Mouse (Mus musculus): ENCODE results near the gene Isca2. TPM values are rescaled to one million over a fixed set of nuclear protein-coding genes. Genes with fewer than 3 reads are reported as not detected.
A peak's percentile ranks its signal among the peaks of the same experiment; 100 is the strongest.

The Isca2 gene
- polyA plus RNA-seq, 1 experiment from 2014 or later, result 138 TPM

GRCm38 (mm10) chr12:84773476-84773875, 425 bp downstream of the Isca2 start:
- peak overlapping the region; percentile 87 for H3K4me3 ChIP-seq
- WGBS, result under 1% methylated on average over 20 of the region's 20 CpGs
- H3K27ac ChIP-seq, result peak overlapping the region; percentile 98
- peak overlapping the region; percentile 81 for H3K9ac ChIP-seq
- peaks cover 23% of the 10 kb centered on the region for H3K4me1 ChIP-seq (replicated peaks)
- no peaks in the 10 kb centered on the region for H3K9me3 ChIP-seq (replicated peaks)
- no peaks in the 10 kb centered on the region for H3K27me3 ChIP-seq
- no peak for ATAC-seq (replicated peaks; ENCODE audit: insufficient number of reproducible peaks, insufficient read depth, low FRiP score, low read depth)
- 0 out of 2 replicates have a peak, but pooled peaks cover 3% of the 10 kb centered on the region for H3K36me3 ChIP-seq
- peak overlapping the region; percentile 72 for H3K4me2 ChIP-seq

- Histone ChIP-seq H3K4me1 (replicated peaks) (peaks cover 23% of the 10 kb centered on the region), H3K9me3 (replicated peaks) (no peaks in the 10 kb centered on the region), H3K4me3 (peak overlapping the region; percentile 87; the same call in 1 of the 2 replicates), H3K9ac (no peak overlapping the region), H3K4me2 (peak overlapping the region; percentile 72), H3K27ac (no peak overlapping the region), H3K36me3 (0 out of 2 replicates have a peak, but pooled peaks cover 3% of the 10 kb centered on the region), H3K27me3 (no peaks in the 10 kb centered on the region)
- ATAC-seq (replicated peaks; ENCODE audit: insufficient number of reproducible peaks, insufficient read depth, low FRiP score, low read depth), result no peak
- WGBS, result 77% methylated on average over 6 of the region's 6 CpGs
Observed at GRCm38 (mm10) chr12:84774376-84774775, 1.3 kb downstream of the Isca2 start.

- Histone ChIP-seq H3K4me1 (replicated peaks) (peaks cover 19% of the 10 kb centered on the region), H3K4me2 (no peak overlapping the region), H3K27me3 (no peaks in the 10 kb centered on the region), H3K9me3 (replicated peaks) (no peaks in the 10 kb centered on the region), H3K4me3 (no peak overlapping the region), H3K36me3 (no peaks in the 10 kb centered on the region), H3K9ac (no peak overlapping the region), H3K27ac (no peak overlapping the region)
- ATAC-seq (replicated peaks; ENCODE audit: insufficient number of reproducible peaks, insufficient read depth, low FRiP score, low read depth), result no peak
Observed at GRCm38 (mm10) chr12:84776229-84776628, 3.2 kb downstream of the Isca2 start.

DNA sequence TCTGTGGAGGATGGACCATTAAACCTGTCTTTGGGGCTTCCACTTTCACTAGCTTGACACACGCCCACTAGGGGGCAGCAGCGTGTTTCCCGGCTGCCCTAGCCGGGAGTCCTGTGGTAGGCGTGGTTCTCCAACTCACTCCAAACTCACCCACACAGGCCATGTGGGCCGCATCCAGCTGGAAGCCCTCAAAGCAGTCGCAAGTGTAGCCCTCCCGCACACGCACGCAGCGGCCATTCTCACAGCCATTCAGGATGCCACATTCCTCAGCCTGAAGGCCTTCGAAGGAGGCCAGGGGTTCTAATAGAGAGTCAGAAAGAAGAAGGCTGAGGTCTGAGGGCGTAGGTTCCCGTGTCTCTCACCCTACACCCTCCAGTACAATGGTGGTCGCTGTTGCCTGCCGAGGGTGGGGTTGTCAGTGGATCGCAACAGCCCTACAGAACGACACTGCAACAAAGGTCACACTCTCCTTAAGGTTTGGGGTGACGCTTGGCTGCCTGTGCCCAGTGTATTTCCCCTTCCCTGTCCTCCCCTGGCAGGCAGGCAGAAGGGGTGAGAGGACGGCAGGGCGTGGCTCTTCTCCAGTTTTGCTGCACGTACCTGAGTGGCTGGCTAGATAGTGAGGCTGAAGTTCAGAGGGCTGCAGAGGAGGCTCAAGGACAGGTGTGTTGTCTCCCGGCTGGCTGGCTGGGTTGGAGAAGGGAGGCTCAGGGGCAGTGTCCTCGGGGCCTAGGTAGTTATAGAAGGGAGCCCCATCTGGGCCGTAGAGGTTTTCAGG, 11.7 kb downstream of the Isca2 start:
- Histone ChIP-seq H3K4me2 (peak overlapping the region; percentile 47; the same call in 1 of the 2 replicates), H3K36me3 (no peaks in the 10 kb centered on the region), H3K9ac (no peak overlapping the region), H3K4me3 (no peak overlapping the region), H3K27ac (no peak overlapping the region), H3K27me3 (peaks cover 64% of the 10 kb centered on the region), H3K4me1 (replicated peaks) (peaks cover 9% of the 10 kb centered on the region), H3K9me3 (replicated peaks) (no peaks in the 10 kb centered on the region)
- 29% methylated on average over 25 of the region's 25 CpGs for WGBS
- ATAC-seq (replicated peaks; ENCODE audit: insufficient number of reproducible peaks, insufficient read depth, low FRiP score, low read depth), result peak; percentile 71

- 67% methylated on average over 5 of the region's 5 CpGs for WGBS
Observed at GRCm38 (mm10) chr12:84786091-84786490, 13.0 kb downstream of the Isca2 start.

GRCm38 (mm10) chr12:84790853-84791252, 17.8 kb downstream of the Isca2 start:
- H3K36me3 ChIP-seq, result no peaks in the 10 kb centered on the region
- no peaks in the 10 kb centered on the region for H3K4me1 ChIP-seq (replicated peaks)
- peaks cover 99% of the 10 kb centered on the region for H3K27me3 ChIP-seq
- no peak overlapping the region for H3K4me2 ChIP-seq
- no peak overlapping the region for H3K4me3 ChIP-seq
- ATAC-seq (replicated peaks; ENCODE audit: insufficient number of reproducible peaks, insufficient read depth, low FRiP score, low read depth), result no peak
- no peak overlapping the region for H3K9ac ChIP-seq
- WGBS, result 45% methylated on average over 10 of the region's 10 CpGs
- no peaks in the 10 kb centered on the region for H3K9me3 ChIP-seq (replicated peaks)
- H3K27ac ChIP-seq, result no peak overlapping the region

More at GRCm38 (mm10) chr12:84786091-84786490, 13.0 kb downstream of the Isca2 start:
- ATAC-seq (replicated peaks; ENCODE audit: insufficient number of reproducible peaks, insufficient read depth, low FRiP score, low read depth), result no peak
- H3K4me2 ChIP-seq, result no peak overlapping the region
- no peak overlapping the region for H3K4me3 ChIP-seq
- peaks cover 9% of the 10 kb centered on the region for H3K4me1 ChIP-seq (replicated peaks)
- no peaks in the 10 kb centered on the region for H3K9me3 ChIP-seq (replicated peaks)
- H3K27me3 ChIP-seq, result peaks cover 77% of the 10 kb centered on the region
- H3K9ac ChIP-seq, result no peak overlapping the region
- no peak overlapping the region for H3K27ac ChIP-seq
- no peaks in the 10 kb centered on the region for H3K36me3 ChIP-seq

GRCm38 (mm10) chr12:84792629-84793028, 19.6 kb downstream of the Isca2 start:
- Histone ChIP-seq H3K27ac (no peak overlapping the region), H3K9ac (no peak overlapping the region), H3K4me1 (replicated peaks) (no peaks in the 10 kb centered on the region), H3K27me3 (peaks cover 99% of the 10 kb centered on the region), H3K9me3 (replicated peaks) (no peaks in the 10 kb centered on the region), H3K4me2 (no peak overlapping the region), H3K4me3 (no peak overlapping the region), H3K36me3 (no peaks in the 10 kb centered on the region)
- ATAC-seq (replicated peaks; ENCODE audit: insufficient number of reproducible peaks, insufficient read depth, low FRiP score, low read depth), result no peak
- WGBS, result 70% methylated on average over 4 of the region's 4 CpGs

GRCm38 (mm10) chr12:84794647-84795046, 21.6 kb downstream of the Isca2 start:
- 71% methylated on average over 8 of the region's 8 CpGs for WGBS
- Histone ChIP-seq H3K9ac (no peak overlapping the region), H3K9me3 (replicated peaks) (no peaks in the 10 kb centered on the region), H3K27ac (no peak overlapping the region), H3K4me2 (no peak overlapping the region), H3K4me3 (no peak overlapping the region), H3K4me1 (replicated peaks) (no peaks in the 10 kb centered on the region), H3K27me3 (peaks cover 100% of the 10 kb centered on the region), H3K36me3 (no peaks in the 10 kb centered on the region)
- no peak for ATAC-seq (replicated peaks; ENCODE audit: insufficient number of reproducible peaks, insufficient read depth, low FRiP score, low read depth)

GRCm38 (mm10) chr12:84799086-84799485, 26.0 kb downstream of the Isca2 start:
- H3K4me3 ChIP-seq, result no peak overlapping the region
- H3K9ac ChIP-seq, result no peak overlapping the region
- WGBS, result 86% methylated on average over 13 of the region's 13 CpGs
- H3K27me3 ChIP-seq, result peaks cover 95% of the 10 kb centered on the region
- H3K4me2 ChIP-seq, result no peak overlapping the region
- H3K27ac ChIP-seq, result no peak overlapping the region
- H3K9me3 ChIP-seq (replicated peaks), result no peaks in the 10 kb centered on the region
- ATAC-seq (replicated peaks; ENCODE audit: insufficient number of reproducible peaks, insufficient read depth, low FRiP score, low read depth), result no peak
- H3K4me1 ChIP-seq (replicated peaks), result peaks cover 16% of the 10 kb centered on the region
- no peaks in the 10 kb centered on the region for H3K36me3 ChIP-seq

- no peak overlapping the region for H3K27ac ChIP-seq
- peak; percentile 54; the same call in 1 of the 2 replicates for ATAC-seq (replicated peaks; ENCODE audit: insufficient number of reproducible peaks, insufficient read depth, low FRiP score, low read depth)
Observed at GRCm38 (mm10) chr12:84800419-84800818, 27.4 kb downstream of the Isca2 start.

GRCm38 (mm10) chr12:84801532-84802110, 28.6 kb downstream of the Isca2 start:
- 65% methylated on average over 13 of the region's 13 CpGs for WGBS
- Histone ChIP-seq H3K4me2 (no peak overlapping the region), H3K4me3 (no peak overlapping the region), H3K27me3 (peaks cover 95% of the 10 kb centered on the region), H3K36me3 (no peaks in the 10 kb centered on the region), H3K27ac (no peak overlapping the region), H3K4me1 (replicated peaks) (peaks cover 30% of the 10 kb centered on the region), H3K9me3 (replicated peaks) (no peaks in the 10 kb centered on the region), H3K9ac (no peak overlapping the region)
- ATAC-seq (replicated peaks; ENCODE audit: insufficient number of reproducible peaks, insufficient read depth, low FRiP score, low read depth), result no peak

More at GRCm38 (mm10) chr12:84800419-84800818, 27.4 kb downstream of the Isca2 start:
- peaks cover 22% of the 10 kb centered on the region for H3K4me1 ChIP-seq (replicated peaks)
- H3K9me3 ChIP-seq (replicated peaks), result no peaks in the 10 kb centered on the region
- H3K27me3 ChIP-seq, result peaks cover 95% of the 10 kb centered on the region
- no peak overlapping the region for H3K9ac ChIP-seq
- no peaks in the 10 kb centered on the region for H3K36me3 ChIP-seq
- no peak overlapping the region for H3K4me2 ChIP-seq
- 28% methylated on average over 4 of the region's 4 CpGs for WGBS
- H3K4me3 ChIP-seq, result no peak overlapping the region

Measured in heart, embryonic 15.5 days (tissue).